Mouse (Mus musculus): ENCODE measurements at regions not wholly inside any gene's neighbourhood (a gene's known extent, or its start where the extent isn't known, plus 50 kb on each side); places are given as distances from the start of the nearest gene placed in this dataset.

DNA sequence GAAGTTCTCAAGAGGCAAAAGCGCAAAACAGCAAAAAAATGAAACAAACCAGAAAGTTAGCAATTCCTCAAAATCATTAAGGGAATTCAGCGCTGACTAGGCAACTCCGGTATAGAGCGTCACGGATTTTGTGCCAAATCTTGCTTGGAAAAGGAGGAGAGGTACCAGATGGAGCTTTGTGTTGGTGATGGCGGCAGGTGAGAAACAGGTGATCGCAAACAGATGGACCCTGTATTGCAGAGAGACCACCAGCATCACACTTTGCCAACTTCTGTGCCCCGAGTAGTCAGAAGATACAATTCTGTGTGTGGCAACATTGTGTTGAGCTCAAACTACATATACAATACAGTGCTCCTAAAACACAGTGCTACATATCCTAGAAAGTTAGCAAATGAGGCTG is 68.5 kb upstream of the Krr1 start:
- no peak for TF ChIP-seq POLR2A (IDR thresholded peaks at IDR 0.05; ENCODE audit: borderline replicate concordance, low read depth, low read length)
- TF ChIP-seq CTCF (IDR thresholded peaks at IDR 0.05; ENCODE audit: low read depth, low read length) = no peak

Measured in bone marrow macrophage, adult 2 months (primary cell).